Mouse (Mus musculus) splenic B cell, adult 2 months (primary cell): ENCODE measurements around the gene Egflam.

Experiments used
- DNase-seq: peaks from one replicate; pipeline ENCODE4 v3.0.0-alpha.2; 2011; ENCODE audit warnings: low read depth, low spot score
- H3K27me3 ChIP-seq: 2 replicates; pipeline ENCODE4 v1.6.1; 2012; ENCODE audit warnings: mild to moderate bottlenecking, low read length, moderate library complexity, mixed read lengths; ENCODE audit not compliant: control insufficient read depth, poor library complexity, insufficient read depth, severe bottlenecking
- H3K36me3 ChIP-seq: 2 replicates; pipeline ENCODE4 v1.6.1; 2012; ENCODE audit warnings: mild to moderate bottlenecking, low read length, moderate library complexity, mixed read lengths; ENCODE audit not compliant: control insufficient read depth, poor library complexity, insufficient read depth, severe bottlenecking

The Egflam gene

DNA sequence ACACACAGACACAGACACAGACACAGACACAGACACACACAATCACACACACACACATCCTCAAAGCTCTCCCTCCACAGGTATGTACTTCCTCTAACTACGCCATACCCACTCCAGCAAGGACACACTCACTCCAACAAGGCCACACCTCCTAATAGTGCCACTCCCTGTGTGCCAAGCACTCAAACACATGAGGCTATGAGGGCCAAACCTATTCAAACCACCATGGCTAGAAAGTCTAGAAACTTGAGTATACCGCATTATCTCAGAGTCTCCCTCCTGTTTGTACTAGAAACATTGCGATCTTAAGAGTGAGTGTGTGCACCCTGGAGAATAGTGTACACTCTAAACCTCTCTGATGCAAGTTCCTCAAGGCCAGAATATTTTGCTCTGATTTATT, 182.3 kb downstream of the Egflam start:
- DNase-seq: no peak
- no peaks in the 10 kb centered on the region for H3K36me3 ChIP-seq
- no peaks in the 10 kb centered on the region; the same call in 1 of the 2 replicates for H3K27me3 ChIP-seq

GRCm38 (mm10) chr15:7213683-7214082, 184.5 kb downstream of the Egflam start:
- no peaks in the 10 kb centered on the region for H3K36me3 ChIP-seq
- DNase-seq: no peak
- H3K27me3 ChIP-seq: no peaks in the 10 kb centered on the region

DNA sequence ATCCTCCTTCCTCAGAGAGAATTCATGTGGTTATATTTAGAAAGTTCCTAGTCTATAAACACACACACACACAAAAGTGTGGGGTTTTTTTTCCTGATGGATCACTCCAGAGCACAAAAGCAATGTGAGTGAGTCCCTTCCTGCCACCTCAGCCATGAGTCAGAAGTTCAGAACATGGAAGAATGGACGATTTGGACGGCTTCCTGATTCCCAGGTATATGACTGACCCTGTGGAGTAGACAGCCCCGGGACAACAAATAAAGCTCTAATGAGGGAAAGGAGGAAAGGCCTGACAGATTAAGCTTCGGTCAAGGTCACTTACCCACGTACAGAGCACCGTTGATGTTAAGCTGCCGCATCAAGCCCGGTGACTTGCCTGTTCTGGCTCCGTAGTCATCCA, 190.0 kb downstream of the Egflam start:
- H3K27me3 ChIP-seq: no peaks in the 10 kb centered on the region
- no peaks in the 10 kb centered on the region for H3K36me3 ChIP-seq
- no peak for DNase-seq

GRCm38 (mm10) chr15:7207292-7207691, 190.9 kb downstream of the Egflam start:
- Histone ChIP-seq H3K36me3 (no peaks in the 10 kb centered on the region), H3K27me3 (no peaks in the 10 kb centered on the region)
- DNase-seq: no peak

DNA sequence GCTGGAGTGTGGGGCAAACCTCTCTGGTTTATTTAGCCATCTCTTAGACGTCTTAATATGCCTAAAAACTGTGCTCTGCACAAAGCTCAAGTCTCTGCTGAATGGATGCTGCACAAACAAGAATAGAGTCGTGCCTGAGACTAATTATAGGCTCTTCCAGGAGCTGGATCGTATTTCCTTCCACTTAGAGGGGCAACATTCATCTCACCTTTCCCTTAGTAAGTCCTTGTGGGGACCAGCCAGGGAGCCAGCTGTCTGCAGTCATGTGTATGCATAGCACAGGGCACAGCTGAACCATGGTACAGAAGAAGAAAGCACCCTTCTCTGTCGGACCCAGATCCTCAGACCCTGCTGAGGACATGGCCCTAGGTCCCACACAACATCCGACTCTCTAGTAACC, 192.1 kb downstream of the Egflam start:
- DNase-seq: no peak
- H3K36me3 ChIP-seq: no peaks in the 10 kb centered on the region
- no peaks in the 10 kb centered on the region; the same call in 1 of the 2 replicates for H3K27me3 ChIP-seq

GRCm38 (mm10) chr15:7204917-7205316, 193.3 kb downstream of the Egflam start:
- Histone ChIP-seq H3K27me3 (no peaks in the 10 kb centered on the region; the same call in 1 of the 2 replicates), H3K36me3 (no peaks in the 10 kb centered on the region)
- no peak for DNase-seq

- no peaks in the 10 kb centered on the region; the same call in none of the 2 replicates for H3K27me3 ChIP-seq
- H3K36me3 ChIP-seq: no peaks in the 10 kb centered on the region
- no peak for DNase-seq
These were observed 194.4 kb downstream of the Egflam start for GRCm38 (mm10) chr15:7203606-7204330.

DNA sequence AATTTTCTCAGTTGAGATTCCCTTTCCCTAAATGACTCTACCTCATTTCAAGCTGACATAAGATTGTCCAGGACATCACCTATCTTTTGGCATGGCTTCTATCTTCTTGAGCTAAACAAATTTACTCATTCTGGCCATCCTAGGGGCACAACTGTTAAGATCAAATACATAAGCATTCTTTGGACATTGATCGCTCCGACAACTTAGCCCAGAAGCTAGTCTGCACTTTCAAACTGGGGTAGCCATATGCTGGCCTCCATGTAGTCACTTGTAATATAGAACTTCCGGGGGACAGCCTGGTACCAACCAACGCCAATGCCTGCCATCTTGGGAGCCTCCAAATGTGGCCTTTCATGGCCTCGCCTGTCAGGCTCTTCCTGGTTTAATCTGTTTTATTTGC, 195.2 kb downstream of the Egflam start:
- no peak for DNase-seq
- no peaks in the 10 kb centered on the region for H3K36me3 ChIP-seq
- H3K27me3 ChIP-seq: no peaks in the 10 kb centered on the region; the same call in none of the 2 replicates

DNA sequence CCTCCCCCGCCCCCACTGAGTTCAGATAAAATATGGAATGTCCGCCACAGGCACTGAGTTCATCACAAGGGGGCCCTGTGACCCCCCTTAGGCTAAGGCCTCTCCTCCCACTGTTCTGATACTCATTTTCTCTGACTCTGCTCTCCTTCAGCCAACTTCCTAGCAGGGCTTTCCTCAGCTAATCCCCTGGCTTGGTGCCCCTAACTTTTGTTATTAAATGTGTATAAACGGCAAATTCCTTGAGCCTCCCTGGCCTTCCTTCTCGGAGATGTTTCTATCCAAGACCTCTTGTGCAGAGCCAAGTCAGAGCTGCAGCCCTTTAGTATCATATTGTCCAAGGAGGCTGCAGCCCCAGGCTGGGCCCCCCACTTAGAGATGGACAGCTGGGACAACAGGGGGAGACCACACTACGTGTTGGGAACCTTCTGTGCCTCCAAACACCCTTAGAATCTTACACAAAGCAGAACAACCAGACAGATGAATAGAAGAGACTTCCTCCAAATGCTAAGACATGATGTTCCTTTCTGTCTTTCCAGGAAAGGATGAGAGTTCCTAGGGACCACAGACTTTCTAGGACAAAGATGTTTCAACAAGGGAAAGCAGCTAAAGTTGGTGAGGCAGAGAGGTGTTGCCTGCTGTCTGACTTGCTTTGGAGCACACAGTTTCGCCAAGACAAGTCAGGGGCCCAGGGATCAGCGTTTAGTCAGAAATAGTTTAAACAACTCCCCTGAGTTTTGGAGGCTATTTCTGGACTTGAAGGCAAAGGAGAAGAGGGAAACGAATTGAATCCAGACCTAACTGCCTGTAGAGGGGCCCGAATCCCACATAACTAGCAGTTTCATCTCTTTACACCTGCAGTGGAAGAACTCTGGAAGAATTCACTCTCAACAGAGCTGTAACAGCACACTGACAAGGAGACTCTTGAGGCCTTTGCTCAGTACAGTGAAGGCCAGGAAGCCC, 196.5 kb downstream of the Egflam start:
- DNase-seq: no peak
- no peaks in the 10 kb centered on the region; the same call in none of the 2 replicates for H3K27me3 ChIP-seq
- H3K36me3 ChIP-seq: no peaks in the 10 kb centered on the region

DNA sequence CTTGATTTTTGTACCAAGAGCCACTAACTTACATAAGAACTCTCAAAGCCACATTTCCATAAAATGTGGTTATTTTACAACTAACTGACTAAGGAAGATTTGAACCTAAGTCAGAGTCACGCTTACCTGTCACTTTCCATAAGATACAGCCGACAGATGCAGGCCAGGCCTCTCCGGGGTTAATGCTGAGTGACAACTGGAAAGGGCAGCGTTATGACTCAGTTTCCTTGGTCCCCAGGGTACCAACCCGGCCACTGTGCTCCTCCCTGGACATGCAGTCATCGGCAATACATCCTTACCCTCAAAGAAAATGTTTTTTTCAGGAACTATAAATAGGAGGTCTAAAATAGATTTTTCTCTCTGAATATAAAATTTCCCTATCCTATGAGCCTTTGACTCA, 197.9 kb downstream of the Egflam start:
- Histone ChIP-seq H3K27me3 (no peaks in the 10 kb centered on the region; the same call in none of the 2 replicates), H3K36me3 (no peaks in the 10 kb centered on the region)
- DNase-seq: no peak

DNA sequence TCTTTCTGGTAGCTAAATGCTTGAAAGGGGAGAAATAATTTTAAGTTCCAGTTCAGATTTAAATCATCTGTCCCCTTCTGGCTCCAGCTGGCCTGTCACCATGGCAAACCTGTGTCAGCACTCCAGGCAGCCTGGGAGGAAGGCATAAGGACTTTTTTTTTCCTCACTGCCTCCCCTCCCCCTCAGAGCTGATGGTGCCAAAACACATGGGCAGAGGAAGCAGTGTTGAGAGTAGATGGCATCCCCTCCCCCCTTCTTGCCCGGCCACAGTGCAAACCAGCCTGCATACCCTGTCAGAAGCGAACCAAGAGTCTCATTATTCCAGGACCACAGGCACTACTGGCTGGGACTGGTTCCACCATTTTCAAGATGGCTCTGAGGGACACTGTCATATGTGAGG, 199.4 kb downstream of the Egflam start:
- H3K36me3 ChIP-seq: no peaks in the 10 kb centered on the region
- DNase-seq: no peak
- H3K27me3 ChIP-seq: no peaks in the 10 kb centered on the region; the same call in none of the 2 replicates

GRCm38 (mm10) chr15:7197652-7198445, 200.3 kb downstream of the Egflam start:
- Histone ChIP-seq H3K27me3 (no peaks in the 10 kb centered on the region; the same call in none of the 2 replicates), H3K36me3 (no peaks in the 10 kb centered on the region)
- DNase-seq: no peak

DNA sequence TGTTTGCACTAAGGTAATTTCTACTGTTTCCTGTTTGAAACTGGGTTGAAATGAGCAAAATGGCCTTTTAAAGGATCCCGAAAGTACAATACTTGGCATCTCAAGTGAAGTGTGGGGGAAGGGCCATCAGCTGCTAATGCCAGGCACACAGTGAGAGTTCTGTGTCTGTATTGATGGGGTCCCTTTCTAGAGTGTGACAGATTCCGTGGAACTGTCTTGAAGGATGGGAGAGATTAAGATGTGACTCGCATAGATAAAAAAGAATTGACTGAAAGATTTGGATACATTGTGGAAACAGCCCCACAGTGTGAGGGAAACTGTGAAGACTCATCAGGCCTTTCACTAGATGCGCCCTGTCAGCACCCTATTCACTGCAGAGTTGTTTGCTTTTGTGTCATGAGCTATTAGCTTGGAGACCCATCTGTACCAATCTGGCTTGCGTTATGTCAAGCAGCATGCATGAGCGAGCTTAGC, 203.4 kb downstream of the Egflam start:
- DNase-seq: no peak
- no peaks in the 10 kb centered on the region; the same call in none of the 2 replicates for H3K27me3 ChIP-seq

GRCm38 (mm10) chr15:7194147-7194720, 204.0 kb downstream of the Egflam start:
- no peaks in the 10 kb centered on the region; the same call in 1 of the 2 replicates for H3K27me3 ChIP-seq
- DNase-seq: no peak

More for the DNA sequence above, 203.4 kb downstream of the Egflam start:
- no peaks in the 10 kb centered on the region for H3K36me3 ChIP-seq

More at GRCm38 (mm10) chr15:7194147-7194720, 204.0 kb downstream of the Egflam start:
- H3K36me3 ChIP-seq: no peaks in the 10 kb centered on the region
